Mouse (Mus musculus) frontal cortex, adult (tissue): ENCODE measurements at regions not wholly inside any gene's neighbourhood (a gene's known extent, or its start where the extent isn't known, plus 50 kb on each side); places are given as distances from the start of the nearest gene placed in this dataset.

Source experiments
- ATAC-seq: cut with Nextera tagmentation; 2 replicates; pipeline ENCODE4 v1.9.2; 2017; ENCODE audit warnings: mild to moderate bottlenecking, moderate library complexity, mixed read lengths; ENCODE audit not compliant: low TSS enrichment

GRCm38 (mm10) chrX:61305301-61305890 is 120.0 kb upstream of the Cdr1 start:
- ATAC-seq: peak; percentile 76

GRCm38 (mm10) chrX:61304464-61304863 is 119.1 kb upstream of the Cdr1 start:
- ATAC-seq: peak; percentile 67
